Mouse (Mus musculus) embryonic fibroblast, embryonic 13.5 days (primary cell): ENCODE data around the gene Bcl2a1c.

Source experiments
- CTCF ChIP-seq: IDR thresholded peaks from 2 replicates; pipeline ENCODE4 v1.5.1; 2011; ENCODE audit warnings: mild to moderate bottlenecking, control low read depth, low read length, moderate library complexity, borderline replicate concordance; ENCODE audit not compliant: insufficient read depth
- POLR2A ChIP-seq: IDR thresholded peaks from 2 replicates; pipeline ENCODE4 v1.6.1; 2011; ENCODE audit warnings: low read depth, mild to moderate bottlenecking, control low read depth, low read length, moderate library complexity

- TF ChIP-seq CTCF, result no peak
- 0 out of 2 replicates have a peak, but pooled peaks have one; percentile 31 for TF ChIP-seq POLR2A
These were observed 38.0 kb downstream of the Bcl2a1c start for GRCm38 (mm10) chr9:114367783-114368470.
